Mouse (Mus musculus) CD8-positive naive resting alpha-beta T cell, adult 2 months (primary cell): ENCODE results near the gene Supt20.
"Not testable (repeated sequence)": the region's sequence is repeated elsewhere in the genome, so short reads cannot be mapped to it uniquely, and the experiment has no call there.

Experiments used
- DNase-seq, 2 experiments: peaks; one replicate each; pipeline ENCODE4 v3.0.0; 2022; ENCODE audit warnings: low read depth in 2 of 2, low spot score in 2 of 2

Supt20 gene

DNA sequence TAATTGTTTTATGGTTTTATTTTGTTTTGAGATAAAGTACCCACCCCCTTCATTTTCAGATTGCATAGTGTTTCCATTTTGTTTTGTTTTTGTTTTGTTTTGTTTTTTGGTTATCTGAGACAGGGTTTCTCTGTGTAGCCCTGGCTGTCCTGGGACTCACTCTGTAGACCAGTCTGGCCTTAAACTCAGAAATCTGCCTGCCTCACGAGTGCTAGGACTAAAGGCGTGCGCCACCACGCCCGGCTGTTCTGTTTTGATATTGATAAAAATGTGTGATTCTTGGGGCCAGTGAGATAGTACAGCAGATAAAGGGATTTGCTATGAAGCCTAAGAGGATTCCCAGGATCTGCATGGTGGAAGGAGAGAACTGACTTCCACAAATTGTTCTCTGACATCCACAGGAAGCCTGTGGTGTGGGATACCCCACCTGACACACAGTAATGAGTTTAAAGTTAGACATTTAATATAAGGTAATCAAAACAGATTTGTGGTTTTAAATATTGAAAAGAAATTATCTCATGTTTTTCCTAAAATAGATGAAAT lies 7.2 kb downstream of the Supt20 start:
- no peak for DNase-seq

GRCm38 (mm10) chr3:54704106-54704505 lies 11.5 kb downstream of the Supt20 start:
- DNase-seq = not testable (repeated sequence)

- DNase-seq = no peak
Measured at GRCm38 (mm10) chr3:54708972-54709371, 16.4 kb downstream of the Supt20 start.

- no peak for DNase-seq
Measured at GRCm38 (mm10) chr3:54714253-54714652, 21.6 kb downstream of the Supt20 start, which contains the start of gene Gm21958. Gm21958 (minus strand) TSS chr3:54714353.

- DNase-seq = no peak
Measured at GRCm38 (mm10) chr3:54715461-54715860, 22.9 kb downstream of the Supt20 start.

DNA sequence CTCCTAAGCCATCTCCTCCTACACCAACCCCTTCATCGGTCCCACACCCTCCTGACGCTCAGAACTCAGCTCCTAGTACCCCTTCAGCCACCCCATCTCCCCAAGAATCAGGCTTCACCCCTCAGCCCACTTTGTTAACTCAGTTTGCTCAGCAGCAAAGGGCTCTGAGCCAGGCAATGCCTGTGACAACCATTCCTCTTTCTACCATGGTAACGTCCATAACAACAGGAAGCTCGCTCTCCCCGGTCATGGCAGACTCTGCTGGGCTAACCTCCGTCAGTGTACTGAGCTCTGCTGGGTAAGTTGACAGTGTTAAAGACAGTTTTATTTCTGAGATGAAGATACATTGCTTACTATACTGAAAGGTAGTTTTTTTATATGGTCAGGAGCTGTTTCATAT lies 24.7 kb downstream of the Supt20 start:
- DNase-seq = no peak

DNA sequence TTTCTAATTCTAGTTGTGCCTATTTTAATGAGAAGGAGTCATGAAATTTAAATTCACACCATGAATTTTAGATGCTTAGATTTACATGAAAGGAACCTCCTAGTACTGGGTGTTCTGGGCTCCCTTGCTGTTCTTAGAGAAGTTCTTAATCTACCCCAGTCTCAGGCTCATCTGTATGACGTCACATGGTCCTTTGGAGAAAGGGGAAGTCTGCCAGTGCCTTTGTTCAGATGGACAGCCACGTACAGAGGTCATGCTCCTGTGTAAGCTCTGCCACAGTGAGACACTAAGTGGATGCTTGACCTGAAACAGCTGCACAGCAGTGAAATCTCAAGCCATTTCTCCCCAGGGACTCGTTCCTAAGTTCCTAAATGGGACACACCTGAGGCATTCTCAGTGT lies 26.3 kb downstream of the Supt20 start:
- DNase-seq = no peak

GRCm38 (mm10) chr3:54723741-54724500 lies 31.3 kb downstream of the Supt20 start:
- DNase-seq = peak; percentile 36 to 55

- DNase-seq = no peak
Measured at GRCm38 (mm10) chr3:54725344-54725743, 32.7 kb downstream of the Supt20 start.

DNA sequence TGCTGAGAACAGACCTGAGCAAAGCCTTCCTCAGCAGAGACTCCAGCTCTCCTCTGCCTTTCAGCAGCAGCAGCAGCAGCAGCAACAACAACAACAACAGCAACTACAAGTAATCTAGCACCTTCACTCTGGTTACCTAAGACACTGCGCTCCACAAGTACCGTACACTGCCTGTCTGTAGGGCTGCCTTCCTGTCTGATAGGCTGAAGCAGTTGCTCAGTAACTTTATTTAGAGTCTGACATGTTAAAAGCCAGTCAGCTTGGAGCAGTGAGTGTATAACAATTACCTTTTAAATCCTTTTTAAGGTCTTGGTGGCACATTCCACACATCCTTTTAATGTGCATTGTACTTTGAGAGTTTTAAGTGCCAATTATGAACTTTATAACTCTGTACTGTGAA lies 35.0 kb downstream of the Supt20 start:
- DNase-seq = no peak

DNA sequence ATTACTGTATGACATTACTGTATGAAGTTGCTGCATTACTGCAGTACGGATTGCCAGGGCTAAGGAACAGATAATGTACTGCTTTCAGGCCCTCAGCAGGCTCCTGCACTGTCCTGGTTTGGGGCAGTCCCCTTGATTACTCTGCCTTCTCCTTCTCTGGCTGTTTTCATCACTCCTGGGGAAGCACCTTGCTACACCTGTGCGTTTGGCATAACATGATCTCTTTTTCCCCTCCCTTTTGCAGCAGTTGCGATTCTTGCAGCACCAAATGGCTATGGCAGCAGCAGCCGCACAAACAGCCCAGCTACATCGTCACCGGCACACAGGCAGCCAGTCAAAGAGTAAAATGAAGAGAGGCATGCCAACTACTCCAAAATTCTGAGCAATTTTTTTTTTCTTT lies 35.5 kb downstream of the Supt20 start:
- DNase-seq = no peak

DNA sequence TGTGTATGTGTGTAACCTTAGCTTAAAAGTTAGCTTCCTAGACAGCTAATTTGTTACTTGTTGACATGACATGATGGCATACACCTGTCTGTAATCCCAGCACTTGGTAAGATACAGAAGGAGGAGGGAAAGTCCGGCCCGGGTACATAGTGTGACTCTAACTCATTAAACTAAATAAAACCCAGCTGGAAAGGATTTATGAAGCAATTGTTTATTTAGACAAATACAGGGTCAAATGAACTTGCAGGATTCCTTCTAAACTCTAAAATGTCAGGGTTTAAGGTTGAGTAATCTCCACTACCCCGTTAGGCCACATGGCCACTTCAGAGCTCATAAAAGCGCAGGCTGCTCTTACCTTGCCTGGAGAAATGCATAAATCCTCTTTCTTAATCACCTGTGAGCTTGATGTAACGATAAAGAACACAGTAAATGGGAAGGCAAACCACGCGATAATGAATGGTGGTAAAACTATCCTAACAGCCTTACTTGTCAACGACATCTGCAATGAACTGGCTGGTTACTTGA lies 39.1 kb downstream of the Supt20 start:
- no peak for DNase-seq

GRCm38 (mm10) chr3:54732371-54732770 lies 39.8 kb downstream of the Supt20 start:
- DNase-seq = no peak

DNA sequence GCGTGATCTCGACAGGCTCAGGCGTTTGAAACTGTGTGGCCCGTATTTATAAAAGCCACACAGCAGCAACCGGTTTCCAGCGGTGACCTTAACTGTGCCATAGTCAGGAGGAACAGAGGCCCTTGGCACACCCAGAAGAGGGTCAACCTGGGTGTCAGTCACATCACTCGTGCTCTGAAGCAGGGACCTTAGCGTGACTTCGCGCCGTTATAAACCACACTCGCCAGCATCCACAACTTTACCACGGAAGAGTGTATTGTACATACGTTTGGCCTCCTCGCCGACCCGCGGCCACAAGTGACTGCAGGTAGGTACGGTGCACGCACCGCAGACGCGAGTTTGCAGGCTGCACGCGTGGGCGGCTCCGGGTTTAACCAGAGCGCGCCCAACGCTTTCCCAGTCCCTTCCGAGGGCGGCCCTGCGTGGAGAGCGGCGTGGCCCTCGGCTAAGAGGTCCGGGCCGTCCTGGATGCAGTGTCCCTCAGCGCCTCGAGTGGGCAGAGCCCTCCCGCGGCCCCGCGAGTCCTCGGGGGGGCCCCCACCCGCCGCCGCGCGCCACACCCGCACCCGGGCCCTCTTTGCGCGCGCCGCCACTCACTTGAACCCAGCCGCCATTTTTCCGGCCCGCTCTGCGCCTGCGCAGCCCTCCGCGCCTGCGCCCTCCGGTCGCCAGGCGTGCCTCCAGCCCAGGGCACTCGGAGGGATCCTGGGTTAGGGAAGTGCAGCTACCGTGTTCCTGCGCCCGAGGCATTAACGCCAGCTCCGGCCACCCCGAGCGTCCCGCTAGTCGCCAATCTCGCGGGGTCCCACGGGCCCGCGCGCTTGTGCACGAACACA lies 42.0 kb downstream of the Supt20 start:
- DNase-seq = peak; percentile 86 to 87

- peak; percentile 98 to 99 for DNase-seq
Measured at GRCm38 (mm10) chr3:54735247-54736046, 42.8 kb downstream of the Supt20 start, which contains the start of the genes Exosc8 and Alg5. Exosc8 (minus strand) TSS chr3:54735393. Alg5 (plus strand) TSS chr3:54735539.

- peak in 1 of 2 experiments; percentile 3 for DNase-seq
Measured at GRCm38 (mm10) chr3:54736101-54736927, 43.7 kb downstream of the Supt20 start.

GRCm38 (mm10) chr3:54737317-54737716 lies 44.7 kb downstream of the Supt20 start:
- no peak for DNase-seq

- no peak for DNase-seq
Measured at GRCm38 (mm10) chr3:54741965-54742364, 49.4 kb downstream of the Supt20 start.

DNA sequence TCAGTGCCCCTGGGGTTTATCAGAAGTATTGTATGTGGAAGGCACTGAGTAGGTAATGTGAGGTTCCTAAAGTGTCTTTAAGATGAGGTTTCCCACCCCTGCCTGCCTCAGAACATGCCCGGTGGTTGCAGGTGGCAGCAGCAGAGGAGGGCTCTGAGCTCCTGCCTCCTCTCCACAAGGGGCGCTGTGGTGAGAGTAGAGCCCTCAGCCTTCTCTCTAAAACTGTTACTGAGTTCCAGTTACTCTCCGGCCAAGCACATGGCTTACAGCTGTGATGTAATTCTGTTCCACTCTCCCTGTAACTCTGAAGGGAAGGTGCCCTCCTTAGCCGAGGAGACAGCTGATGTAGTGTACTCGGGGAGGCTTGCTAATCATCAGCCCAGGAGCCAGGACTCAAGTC lies 53.2 kb downstream of the Supt20 start:
- no peak for DNase-seq

DNA sequence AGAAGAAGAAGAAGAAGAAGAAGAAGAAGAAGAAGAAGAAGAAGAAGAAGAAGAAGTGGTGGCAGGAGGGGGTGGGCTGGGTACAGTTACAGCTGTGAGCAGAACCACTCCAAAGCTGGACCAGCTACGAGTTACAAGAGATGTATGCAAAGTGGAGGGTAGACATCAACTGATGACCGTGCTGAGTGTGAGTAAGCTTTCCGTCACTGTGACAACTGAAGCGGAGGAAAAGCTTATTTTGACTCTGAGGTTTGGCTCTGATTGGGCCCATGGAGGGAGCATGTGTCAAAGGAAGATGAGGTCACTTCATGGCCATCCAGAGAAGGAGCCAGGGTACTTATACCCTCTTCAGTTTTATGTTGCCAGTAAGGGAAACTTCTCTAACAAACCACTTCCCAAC lies 60.8 kb downstream of the Supt20 start:
- DNase-seq = no peak
